Mouse (Mus musculus) naive thymus-derived CD4-positive, alpha-beta T cell, adult 5 months (primary cell): Measurements from ENCODE around the gene 1700001C02Rik. TPM values are rescaled to one million over a fixed set of nuclear protein-coding genes. Genes with fewer than 3 reads are reported as not detected.

Experiments
- polyA plus RNA-seq: library from polyadenylated mRNA; unstranded; fragments of 100-300 nt; shearing (Covaris generic); gene quantifications from one replicate; pipeline ENCODE4 v1.2.1, GENCODE M21; 2017

1700001C02Rik gene
- not detected for polyA plus RNA-seq

GRCm38 (mm10) chr5:30465861-30466260 lies at the start of gene 1700001C02Rik:
TSS of gene 1700001C02Rik (plus strand) at chr5:30466047.

GRCm38 (mm10) chr5:30461821-30462220 lies 4.0 kb upstream of the 1700001C02Rik start, which contains the start of gene Otof:
TSS of gene Otof (minus strand) at chr5:30461932.

Other genes with a start within 250 kb of the 1700001C02Rik start
- 21.6 TPM for gene Selenoi, start 233.5 kb upstream of the 1700001C02Rik start, polyA plus RNA-seq
- 6.1 TPM for gene Drc1, start 184.7 kb upstream of the 1700001C02Rik start, polyA plus RNA-seq
- not detected for gene Otof, start 4.1 kb upstream of the 1700001C02Rik start, polyA plus RNA-seq
- not detected for gene Cib4, start 79.8 kb downstream of the 1700001C02Rik start, polyA plus RNA-seq
- not detected for gene Kcnk3, start 122.1 kb downstream of the 1700001C02Rik start, polyA plus RNA-seq
- gene Slc35f6, start 181.9 kb downstream of the 1700001C02Rik start, polyA plus RNA-seq, result 61.1 TPM
- 338 TPM for gene Cenpa, start 200.7 kb downstream of the 1700001C02Rik start, polyA plus RNA-seq
- gene Dpysl5, start 245.5 kb downstream of the 1700001C02Rik start, polyA plus RNA-seq, result not detected